Mouse (Mus musculus) cortical plate, adult 2 months (tissue): ENCODE measurements around the gene Aldh1a1. TPM values are rescaled to one million over a fixed set of nuclear protein-coding genes. Genes with fewer than 3 reads are reported as not detected.

Experiments used
- H3K27ac ChIP-seq: fragments of 200-500 bp; 2 replicates; pipeline ENCODE4 v1.5.1; 2012; ENCODE audit warnings: low read length, control low read depth, inconsistent platforms; ENCODE audit not compliant: insufficient read depth
- H3K4me1 ChIP-seq: fragments of 200-500 bp; 2 replicates; pipeline ENCODE4 v1.6.1; 2011; ENCODE audit warnings: low read length; ENCODE audit not compliant: control insufficient read depth, insufficient read depth
- H3K4me3 ChIP-seq: fragments of 200-500 bp; 2 replicates; pipeline ENCODE4 v1.5.1; 2011; ENCODE audit warnings: mild to moderate bottlenecking, low read length, control low read depth; ENCODE audit not compliant: insufficient read depth
- CTCF ChIP-seq: fragments of 200-500 bp; IDR thresholded peaks from 2 replicates; pipeline ENCODE4 v1.5.1; 2011; ENCODE audit warnings: mild to moderate bottlenecking, control low read depth, low read length; ENCODE audit not compliant: insufficient read depth; ENCODE audit errors: extremely low read depth
- POLR2A ChIP-seq: fragments of 200-500 bp; IDR thresholded peaks from 2 replicates; pipeline ENCODE4 v1.6.1; 2011; ENCODE audit warnings: mild to moderate bottlenecking, low read length, control low read depth; ENCODE audit not compliant: insufficient read depth; ENCODE audit errors: extremely low read depth
- polyA plus RNA-seq: library from polyadenylated mRNA; depleted of rRNA; stranded (reverse); fragments of >200 nt; gene quantifications from 2 replicates; pipeline ENCODE4 v1.2.3, GENCODE M21; 2012

Gene Aldh1a1
- polyA plus RNA-seq, 1 experiment = 78.3 TPM

DNA sequence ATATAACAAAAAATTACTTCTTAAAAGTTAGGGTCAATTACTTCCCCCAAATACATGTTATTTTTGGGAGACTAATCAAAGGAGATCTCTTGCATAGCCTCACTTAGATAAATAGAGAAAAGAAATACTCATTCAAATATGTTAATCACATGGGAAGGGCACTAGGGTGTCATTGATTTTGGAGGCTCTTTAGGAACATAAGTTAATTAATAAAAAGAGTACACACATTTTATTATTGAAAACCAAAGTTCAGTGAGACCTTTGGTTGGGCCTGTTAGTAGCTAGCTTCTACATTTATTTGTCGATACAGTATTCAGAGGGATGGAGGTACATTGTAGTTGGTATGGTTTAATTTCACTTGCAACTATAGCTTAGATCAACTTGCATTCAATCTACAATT is 52.4 kb downstream of the Aldh1a1 start:
- TF ChIP-seq POLR2A = no peak
- TF ChIP-seq CTCF = no peak
- Histone ChIP-seq H3K4me1 (peaks cover 3% of the 10 kb centered on the region), H3K27ac (no peak overlapping the region), H3K4me3 (no peak overlapping the region)

DNA sequence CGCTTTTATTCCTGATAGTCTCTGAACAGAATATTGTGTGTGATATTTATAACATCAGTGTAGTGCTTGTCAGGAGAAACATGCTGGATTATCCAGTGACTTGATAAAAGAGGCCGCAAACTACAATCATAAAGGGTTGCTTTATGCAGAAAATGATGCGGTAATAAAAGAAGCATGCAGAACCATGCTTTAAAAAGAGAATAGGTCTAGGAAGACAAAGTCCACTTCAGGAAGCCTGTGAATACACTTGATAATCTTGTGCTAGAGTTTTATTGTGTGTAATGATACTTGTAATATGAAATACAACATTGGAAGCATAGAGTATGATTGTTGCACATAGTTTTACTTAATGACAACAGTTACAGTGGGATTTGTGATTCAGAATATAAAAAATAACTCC is 54.5 kb downstream of the Aldh1a1 start:
- TF ChIP-seq POLR2A (no peak), CTCF (no peak)
- Histone ChIP-seq H3K27ac (no peak overlapping the region), H3K4me1 (peaks cover 1% of the 10 kb centered on the region), H3K4me3 (no peak overlapping the region)

DNA sequence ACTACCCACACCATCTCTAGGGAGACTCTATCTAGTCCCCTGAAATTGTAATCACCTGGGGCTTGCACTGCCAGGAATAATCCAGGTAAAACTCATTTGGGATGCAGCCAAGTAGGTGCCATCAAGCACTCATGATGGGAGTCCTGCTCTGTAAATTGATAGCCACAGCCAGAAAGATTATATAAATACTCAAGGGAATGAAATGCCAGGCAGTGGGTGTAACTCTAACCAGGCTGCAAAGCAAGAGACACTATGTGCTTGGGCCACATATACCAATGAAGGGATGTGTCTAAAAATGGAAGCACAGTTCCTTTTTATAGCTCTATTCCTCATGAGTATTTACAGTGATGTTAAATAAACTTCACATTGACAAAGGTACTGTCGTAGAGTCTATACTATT is 56.9 kb downstream of the Aldh1a1 start:
- H3K27ac ChIP-seq = peak overlapping the region; percentile 35
- peaks cover 2% of the 10 kb centered on the region; the same call in 1 of the 2 replicates for H3K4me1 ChIP-seq
- TF ChIP-seq POLR2A = no peak
- TF ChIP-seq CTCF = no peak
- H3K4me3 ChIP-seq = no peak overlapping the region

DNA sequence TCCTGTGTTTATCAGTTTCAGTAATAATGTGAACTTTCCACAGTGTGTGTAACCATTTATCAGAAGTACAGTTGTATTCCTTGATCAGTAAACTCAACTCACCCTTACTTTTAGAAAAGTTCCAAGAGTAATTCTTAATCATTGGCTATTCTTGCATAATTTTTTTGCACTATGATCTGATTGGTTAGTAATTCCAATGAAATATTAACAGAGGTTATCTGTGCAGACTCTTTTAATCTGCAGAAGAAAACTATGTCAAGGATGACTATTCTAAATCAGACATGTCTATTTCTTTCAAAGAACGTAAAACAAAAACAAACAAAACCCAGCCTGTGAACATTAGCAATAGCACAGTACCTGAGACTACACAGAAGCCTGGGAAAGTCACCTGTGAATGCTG is 62.9 kb downstream of the Aldh1a1 start:
- no peak overlapping the region for H3K27ac ChIP-seq
- H3K4me1 ChIP-seq = peaks cover 2% of the 10 kb centered on the region; the same call in 1 of the 2 replicates
- TF ChIP-seq POLR2A (no peak), CTCF (no peak)
- H3K4me3 ChIP-seq = no peak overlapping the region

DNA sequence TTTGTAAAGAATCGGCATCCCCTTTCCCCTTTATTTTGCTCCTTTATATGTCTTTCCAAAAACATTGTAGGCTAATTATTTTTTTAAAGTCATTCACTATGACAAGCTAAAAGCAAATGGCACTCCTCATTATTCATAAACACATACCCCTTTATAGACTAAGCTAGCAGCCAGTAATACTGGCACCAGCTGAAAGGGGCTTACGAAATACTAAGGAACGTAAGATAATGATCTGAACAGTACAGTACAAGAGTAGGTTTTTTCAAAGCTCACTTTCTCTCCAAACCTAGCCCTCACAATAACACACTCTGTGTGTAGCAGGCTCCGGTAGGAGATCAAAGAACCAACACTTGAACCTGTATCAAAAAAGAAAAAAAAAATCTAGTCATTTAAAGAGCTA is 64.7 kb downstream of the Aldh1a1 start:
- TF ChIP-seq CTCF (no peak), POLR2A (no peak)
- H3K27ac ChIP-seq = no peak overlapping the region

DNA sequence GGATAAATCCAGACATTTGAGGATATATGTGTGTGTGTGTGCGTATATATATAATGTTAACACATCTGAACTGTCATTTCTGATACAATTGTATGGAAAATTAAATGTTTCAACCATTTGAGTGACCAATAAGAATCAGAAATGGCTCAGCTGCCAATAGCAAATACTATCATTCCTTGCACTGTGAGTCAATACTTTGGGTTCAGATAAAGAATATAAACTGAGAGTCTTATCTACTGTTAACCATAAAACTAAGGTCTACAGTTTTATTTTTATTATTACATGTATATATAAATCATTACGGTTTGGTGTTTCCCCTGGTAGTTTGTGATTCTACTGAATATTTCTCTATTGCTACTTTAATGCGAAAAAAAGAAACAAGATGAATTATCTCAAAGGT is 65.6 kb downstream of the Aldh1a1 start:
- H3K27ac ChIP-seq = no peak overlapping the region
- TF ChIP-seq CTCF = no peak
- TF ChIP-seq POLR2A = no peak
- H3K4me1 ChIP-seq = no peaks in the 10 kb centered on the region; the same call in 1 of the 2 replicates
- H3K4me3 ChIP-seq = no peak overlapping the region

More for the DNA sequence above, 64.7 kb downstream of the Aldh1a1 start:
- Histone ChIP-seq H3K4me3 (no peak overlapping the region), H3K4me1 (peaks cover 2% of the 10 kb centered on the region; the same call in 1 of the 2 replicates)

DNA sequence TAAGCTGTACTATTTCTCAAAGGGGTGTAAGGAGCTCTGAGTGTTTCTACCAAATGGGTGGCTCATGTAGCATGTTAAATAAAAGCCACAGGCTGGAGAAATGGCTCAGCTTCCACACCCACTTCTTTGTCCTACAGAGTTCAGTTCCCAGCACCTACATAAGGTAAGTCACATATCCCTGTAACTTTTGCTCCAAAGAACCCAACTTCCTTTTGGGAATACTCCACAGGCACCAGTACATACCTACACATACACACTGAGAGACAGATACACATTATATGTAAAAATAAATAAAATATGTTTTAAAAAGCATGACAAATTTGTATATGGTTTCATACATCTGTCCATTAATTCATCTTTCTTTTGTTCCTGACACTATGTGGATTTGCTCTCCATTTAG is 66.0 kb downstream of the Aldh1a1 start:
- H3K4me1 ChIP-seq = no peaks in the 10 kb centered on the region; the same call in 1 of the 2 replicates
- no peak overlapping the region for H3K27ac ChIP-seq
- H3K4me3 ChIP-seq = no peak overlapping the region
- TF ChIP-seq CTCF = no peak
- TF ChIP-seq POLR2A = no peak

DNA sequence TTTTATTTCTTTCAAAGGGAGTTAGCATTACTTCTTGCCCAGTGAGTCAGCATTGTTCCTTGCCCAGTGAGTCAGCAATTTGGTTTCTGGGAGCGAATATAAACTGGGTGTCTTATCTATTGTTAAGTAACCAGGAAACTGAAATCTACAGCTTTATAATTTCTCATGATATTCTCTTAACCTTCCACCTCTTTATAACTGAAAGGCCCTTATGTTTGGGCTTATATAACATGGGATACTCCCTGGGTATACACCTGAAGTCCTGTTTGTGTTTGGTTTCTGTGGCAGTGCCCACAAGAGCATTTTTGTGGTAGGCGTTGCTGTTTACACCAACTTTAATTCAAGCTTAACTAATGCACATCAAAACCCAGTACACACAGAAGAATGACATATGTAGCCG is 66.4 kb downstream of the Aldh1a1 start:
- Histone ChIP-seq H3K4me3 (no peak overlapping the region), H3K27ac (peak overlapping the region; percentile 67; the same call in 1 of the 2 replicates), H3K4me1 (no peaks in the 10 kb centered on the region; the same call in 1 of the 2 replicates)
- no peak for TF ChIP-seq POLR2A
- TF ChIP-seq CTCF = no peak

DNA sequence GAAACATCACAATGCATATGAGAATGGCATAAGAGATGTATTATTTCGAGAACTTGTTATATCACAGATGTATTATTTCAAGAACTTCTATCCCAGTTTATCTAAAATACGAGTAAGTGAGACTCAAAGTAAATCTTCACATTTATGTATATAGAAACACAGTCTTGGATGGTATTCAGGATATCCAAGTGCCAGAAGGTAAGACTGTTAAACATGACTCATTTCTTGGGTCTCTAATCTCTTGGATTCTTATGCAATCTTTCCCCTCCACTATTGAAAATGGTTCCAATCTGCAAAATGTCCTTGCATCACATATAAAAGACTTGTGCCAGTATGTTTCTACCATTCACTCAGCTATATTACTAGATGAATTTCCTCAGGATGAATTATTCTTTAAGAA is 67.4 kb downstream of the Aldh1a1 start:
- Histone ChIP-seq H3K27ac (no peak overlapping the region), H3K4me1 (no peaks in the 10 kb centered on the region; the same call in 1 of the 2 replicates), H3K4me3 (no peak overlapping the region)
- no peak for TF ChIP-seq CTCF
- no peak for TF ChIP-seq POLR2A

DNA sequence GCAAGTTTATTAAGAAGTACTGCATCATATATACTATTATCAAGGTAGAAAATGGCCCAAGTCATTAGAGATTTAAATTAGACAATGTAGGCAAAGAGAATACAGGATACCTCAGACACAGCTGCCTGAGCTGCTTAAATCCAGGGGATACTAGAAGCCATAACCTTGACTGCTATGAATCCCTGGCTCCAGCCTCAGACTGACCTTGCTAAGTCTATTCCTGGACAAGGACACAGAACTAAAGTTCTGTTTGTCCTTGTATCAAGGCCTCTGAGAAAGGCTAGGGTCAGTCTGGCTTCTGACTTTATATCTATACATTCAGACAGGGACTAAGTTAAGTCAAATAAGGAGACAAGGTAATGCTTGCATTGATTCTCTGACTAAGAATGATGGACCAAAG is 69.9 kb downstream of the Aldh1a1 start:
- H3K27ac ChIP-seq = no peak overlapping the region
- H3K4me3 ChIP-seq = no peak overlapping the region
- no peaks in the 10 kb centered on the region; the same call in 1 of the 2 replicates for H3K4me1 ChIP-seq
- no peak for TF ChIP-seq POLR2A
- TF ChIP-seq CTCF = no peak
